Mouse (Mus musculus): Measurements from ENCODE around the gene Slc43a3. TPM values are rescaled to one million over a fixed set of nuclear protein-coding genes. Genes with fewer than 3 reads are reported as not detected.
A peak's percentile ranks its signal among the peaks of the same experiment; 100 is the strongest.
"Not testable (repeated sequence)": the region's sequence is repeated elsewhere in the genome, so short reads cannot be mapped to it uniquely, and the experiment has no call there.

Gene Slc43a3
- polyA plus RNA-seq (2015; fragmentation: Nextera tagmentation; extraction: Ambion mirVana), result 52.4 and 56.3 TPM in 2 replicates

DNA sequence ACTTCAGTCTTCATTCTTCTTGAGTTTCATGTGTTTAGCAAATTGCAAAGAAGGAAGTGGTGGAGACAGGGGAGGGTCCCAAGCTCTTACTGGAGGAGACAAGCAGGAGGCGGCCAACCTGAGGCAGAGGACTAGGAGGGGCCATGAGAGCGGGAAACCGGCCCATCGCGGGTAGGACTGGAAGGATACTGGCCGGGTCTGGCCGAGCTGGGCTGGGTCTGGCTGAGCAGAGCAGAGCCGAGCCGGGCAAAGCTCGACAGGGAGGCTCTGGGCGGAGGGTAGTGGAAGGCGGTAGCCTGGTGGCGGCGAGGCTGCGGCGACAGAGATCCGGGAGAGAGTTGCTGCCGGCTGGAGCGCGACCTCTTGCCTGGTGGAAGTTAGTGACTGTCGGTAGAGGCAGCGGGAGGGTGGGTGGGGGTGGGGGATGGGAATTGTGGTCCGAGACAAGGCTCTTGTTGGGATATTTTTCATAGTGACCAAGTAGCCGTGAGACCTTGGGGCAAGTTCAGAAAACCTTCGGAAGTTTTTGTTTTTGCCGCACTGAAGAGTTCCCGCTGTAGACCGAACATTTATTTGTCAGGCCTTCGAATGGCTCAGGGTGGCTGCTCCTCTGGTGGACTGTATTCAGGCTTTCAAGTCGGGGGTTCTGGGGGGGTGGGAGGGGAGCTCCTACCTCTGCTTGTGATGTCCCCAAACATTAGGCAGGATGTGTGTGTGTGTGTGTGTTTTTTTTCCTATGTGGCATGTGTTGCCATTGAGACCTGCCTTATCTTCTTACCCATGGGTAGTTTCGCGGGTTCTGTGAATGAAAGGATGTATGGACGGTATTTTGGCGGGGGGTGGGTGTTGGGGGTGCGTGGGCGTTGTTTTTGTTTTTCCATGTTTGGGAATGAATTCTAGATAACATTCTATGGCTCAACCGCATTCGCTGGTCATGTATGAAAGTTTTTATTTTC lies at the start of gene Slc43a3:
Gene Slc43a3, plus strand, starts transcription at position 106 of the 956 bp plus-strand sequence.
- peak; percentile 98 for ATAC-seq (replicated peaks; ENCODE audit: low FRiP score)
- Histone ChIP-seq H3K9me3 (replicated peaks) (no peaks in the 10 kb centered on the region), H3K4me2 (peak within 1 kb of the TSS; percentile 65), H3K9ac (peak within 1 kb of the TSS; percentile 51), H3K4me1 (peaks cover 16% of the 10 kb centered on the region), H3K36me3 (peaks cover 16% of the 10 kb centered on the region; the same call in 1 of the 2 replicates), H3K4me3 (replicated peaks) (peak within 1 kb of the TSS; percentile 57), H3K27me3 (no peaks in the 10 kb centered on the region), H3K27ac (peak within 1 kb of the TSS; percentile 87)
- 10% methylated on average over 38 of the region's 38 CpGs for WGBS

DNA sequence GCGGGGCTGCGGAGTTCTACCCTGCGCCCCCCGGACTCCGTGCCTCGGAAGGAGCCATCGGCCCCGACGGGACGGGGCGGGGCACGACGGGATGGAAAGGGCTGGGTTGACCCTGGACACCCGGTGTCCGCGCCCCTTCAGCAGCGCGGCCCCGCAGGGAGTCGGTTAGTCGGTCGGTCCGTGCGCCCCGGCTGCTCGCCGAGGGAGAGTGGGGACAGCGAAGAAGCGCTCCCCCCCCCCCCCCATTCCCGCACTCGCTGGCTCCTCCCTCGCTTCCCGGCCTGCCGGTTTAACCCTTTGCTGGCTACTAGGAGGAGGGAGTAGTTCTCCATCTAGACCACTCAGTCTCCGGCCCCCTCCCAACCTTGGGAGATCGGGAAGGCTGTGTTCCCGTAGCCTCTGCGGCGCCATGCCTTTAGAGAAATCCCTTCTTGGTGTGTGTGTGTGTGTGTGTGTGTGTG lies 49.5 kb upstream of the Slc43a3 start:
- Histone ChIP-seq H3K4me2 (peak overlapping the region; percentile 92), H3K4me1 (peaks cover 57% of the 10 kb centered on the region), H3K4me3 (replicated peaks) (peak overlapping the region; percentile 64), H3K9ac (peak overlapping the region; percentile 43), H3K9me3 (replicated peaks) (no peaks in the 10 kb centered on the region), H3K27ac (no peak overlapping the region), H3K27me3 (peaks cover 83% of the 10 kb centered on the region), H3K36me3 (no peaks in the 10 kb centered on the region)
- ATAC-seq (replicated peaks; ENCODE audit: low FRiP score), result peak; percentile 13
- 0% methylated on average over 34 of the region's 39 CpGs for WGBS

DNA sequence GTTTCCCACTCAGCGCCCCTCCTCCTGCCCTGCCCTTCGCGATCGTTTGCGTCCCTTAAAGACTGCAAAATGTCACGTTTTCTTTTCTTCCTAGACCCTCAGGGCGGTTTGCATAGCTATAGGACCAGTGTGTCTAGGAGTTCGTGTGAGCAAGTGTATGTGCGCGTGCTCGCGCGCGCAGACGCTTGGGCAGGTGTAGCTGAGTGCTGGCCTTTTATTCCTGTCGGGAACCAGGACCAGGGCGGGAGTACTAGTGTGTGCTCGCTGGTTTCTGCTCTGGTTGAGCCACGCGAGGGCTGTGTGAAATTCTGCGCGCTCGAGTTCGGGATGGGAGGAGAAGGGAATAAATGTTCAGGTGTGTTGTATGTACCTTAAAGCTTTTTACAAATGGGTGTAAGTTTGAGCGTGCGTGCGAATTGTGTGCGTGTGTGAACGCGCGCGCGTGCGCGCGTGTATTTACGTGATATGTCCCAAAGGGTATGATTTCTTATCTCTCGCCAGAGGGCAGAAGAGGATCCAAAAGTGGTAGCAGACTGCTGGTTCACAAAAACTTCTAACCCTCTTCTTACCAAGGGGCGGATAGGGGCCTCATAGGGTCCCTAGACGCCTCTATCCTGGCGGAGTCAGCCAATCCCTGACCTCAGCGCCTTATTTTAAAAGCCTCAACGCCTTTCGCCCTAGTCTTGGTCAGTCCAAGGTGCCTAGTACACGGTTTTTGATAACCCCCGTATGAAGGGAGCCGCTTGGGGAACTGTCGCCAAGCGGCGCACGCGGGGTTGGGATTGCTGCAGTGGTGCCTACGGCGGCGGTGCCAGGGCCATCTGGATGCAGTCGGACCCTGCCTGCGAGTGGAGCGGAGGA lies 48.7 kb upstream of the Slc43a3 start:
- H3K4me1 ChIP-seq, result peaks cover 55% of the 10 kb centered on the region
- no peak overlapping the region for H3K27ac ChIP-seq
- peaks cover 77% of the 10 kb centered on the region for H3K27me3 ChIP-seq
- ATAC-seq (replicated peaks; ENCODE audit: low FRiP score), result peak; percentile 33; the same call in 1 of the 2 replicates
- H3K4me2 ChIP-seq, result peak overlapping the region; percentile 92
- 1% methylated on average over 58 of the region's 58 CpGs for WGBS
- peak overlapping the region; percentile 43; the same call in 1 of the 2 replicates for H3K9ac ChIP-seq
- no peaks in the 10 kb centered on the region for H3K36me3 ChIP-seq
- no peaks in the 10 kb centered on the region for H3K9me3 ChIP-seq (replicated peaks)
- H3K4me3 ChIP-seq (replicated peaks), result peak overlapping the region; percentile 64

DNA sequence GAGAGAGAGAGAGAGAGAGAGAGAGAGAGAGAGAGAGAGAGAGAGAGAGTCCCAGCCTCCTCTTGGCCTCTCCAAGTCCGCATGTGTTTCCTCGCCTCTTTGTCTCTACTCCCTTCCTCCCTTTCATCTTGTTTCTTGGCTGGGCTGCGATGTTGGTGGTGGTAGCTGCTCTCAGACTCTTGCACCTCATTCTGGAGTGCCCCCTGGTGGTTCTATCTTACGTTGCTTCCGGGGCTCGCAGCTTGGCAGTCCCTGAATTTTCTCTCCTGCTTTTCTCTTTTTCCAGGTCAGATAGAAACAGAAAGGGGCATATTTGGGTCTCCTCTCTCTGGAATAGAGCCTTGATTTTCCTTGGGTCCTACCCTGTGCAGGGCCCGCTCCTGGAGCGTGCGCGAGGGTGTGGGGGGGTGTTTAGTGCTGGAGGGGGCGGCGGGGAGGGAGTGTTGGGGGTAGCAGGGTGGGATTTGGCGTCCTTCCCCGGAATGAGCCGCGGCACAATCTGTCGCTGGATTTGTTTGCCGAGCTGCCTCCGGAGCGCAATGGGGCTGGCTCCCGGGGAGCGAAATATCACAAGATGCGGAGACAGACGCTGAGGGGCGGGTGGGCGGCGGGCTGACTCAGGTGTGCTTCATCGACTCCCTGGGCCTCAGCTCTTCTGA lies 47.6 kb upstream of the Slc43a3 start:
- peak overlapping the region; percentile 36 for H3K4me3 ChIP-seq (replicated peaks)
- H3K27me3 ChIP-seq, result peaks cover 77% of the 10 kb centered on the region
- H3K36me3 ChIP-seq, result no peaks in the 10 kb centered on the region
- peaks cover 43% of the 10 kb centered on the region for H3K4me1 ChIP-seq
- 0 out of 2 replicates have a peak overlapping the region, but pooled peaks have one; percentile 7 for H3K9ac ChIP-seq
- no peak for ATAC-seq (replicated peaks; ENCODE audit: low FRiP score)
- peak overlapping the region; percentile 92 for H3K4me2 ChIP-seq
- no peaks in the 10 kb centered on the region for H3K9me3 ChIP-seq (replicated peaks)
- no peak overlapping the region for H3K27ac ChIP-seq
- WGBS, result 1% methylated on average over 28 of the region's 28 CpGs

DNA sequence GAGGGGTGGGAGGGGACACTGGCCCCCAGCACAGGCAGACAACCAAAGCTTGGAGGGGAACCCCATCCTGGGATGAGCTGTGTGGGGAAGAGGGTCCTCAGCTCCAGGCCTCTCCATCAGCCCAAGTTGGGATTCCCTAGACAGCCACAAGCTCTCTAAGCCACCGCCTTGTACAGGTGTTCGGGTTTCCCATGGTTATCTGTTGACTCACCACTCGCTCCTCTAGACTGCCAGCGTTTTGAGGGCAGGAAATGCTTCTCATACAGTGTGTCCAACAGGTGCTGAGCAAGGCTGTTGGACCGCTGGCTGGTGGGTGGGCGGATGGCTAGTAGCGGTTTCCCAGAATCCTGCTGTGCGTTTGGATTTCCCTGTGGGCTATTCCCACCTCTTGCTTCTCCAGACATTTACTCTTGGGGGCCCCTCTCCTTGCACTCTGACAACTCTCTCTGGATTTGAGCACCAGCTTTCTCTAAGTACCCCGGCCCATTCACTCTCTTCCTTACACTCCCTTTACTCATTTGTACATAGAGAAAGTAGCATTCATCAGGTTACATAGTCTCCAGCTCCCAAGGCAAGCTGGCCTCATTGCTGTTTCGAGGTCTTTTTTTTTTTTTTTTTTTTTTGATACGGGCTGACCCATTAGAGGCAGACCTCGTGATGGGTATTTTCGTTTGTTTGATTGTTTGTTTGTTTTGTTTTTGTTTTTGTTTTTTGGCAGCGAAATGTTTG lies 46.9 kb upstream of the Slc43a3 start:
- ATAC-seq (replicated peaks; ENCODE audit: low FRiP score), result no peak
- no peak overlapping the region for H3K27ac ChIP-seq
- no peaks in the 10 kb centered on the region for H3K36me3 ChIP-seq
- H3K4me2 ChIP-seq, result peak overlapping the region; percentile 92
- peak overlapping the region; percentile 36 for H3K4me3 ChIP-seq (replicated peaks)
- no peaks in the 10 kb centered on the region for H3K9me3 ChIP-seq (replicated peaks)
- WGBS, result 12% methylated on average over 14 of the region's 14 CpGs
- H3K4me1 ChIP-seq, result peaks cover 38% of the 10 kb centered on the region
- no peak overlapping the region for H3K9ac ChIP-seq
- H3K27me3 ChIP-seq, result peaks cover 73% of the 10 kb centered on the region

DNA sequence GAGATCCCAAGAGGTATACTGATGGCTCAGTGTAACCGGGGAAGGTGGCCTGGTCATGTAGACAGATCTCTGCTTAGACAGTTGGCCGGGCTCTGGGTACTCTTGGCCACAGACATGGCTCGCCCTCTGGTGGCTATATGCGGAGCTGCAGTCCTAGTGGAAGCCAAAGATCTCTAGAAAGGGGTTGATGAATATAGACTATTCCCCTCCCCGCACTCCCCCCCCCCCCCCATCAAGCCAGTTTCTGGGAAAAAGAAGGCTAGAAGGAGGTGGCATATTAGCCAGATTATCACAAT lies 46.4 kb upstream of the Slc43a3 start:
- ATAC-seq (replicated peaks; ENCODE audit: low FRiP score), result peak; percentile 43
- Histone ChIP-seq H3K9me3 (replicated peaks) (no peaks in the 10 kb centered on the region), H3K27ac (no peak overlapping the region), H3K4me3 (replicated peaks) (no peak overlapping the region), H3K4me1 (peaks cover 38% of the 10 kb centered on the region), H3K27me3 (peaks cover 67% of the 10 kb centered on the region), H3K36me3 (no peaks in the 10 kb centered on the region), H3K4me2 (peak overlapping the region; percentile 10; the same call in 1 of the 2 replicates), H3K9ac (no peak overlapping the region)
- 2% methylated on average over 5 of the region's 5 CpGs for WGBS

DNA sequence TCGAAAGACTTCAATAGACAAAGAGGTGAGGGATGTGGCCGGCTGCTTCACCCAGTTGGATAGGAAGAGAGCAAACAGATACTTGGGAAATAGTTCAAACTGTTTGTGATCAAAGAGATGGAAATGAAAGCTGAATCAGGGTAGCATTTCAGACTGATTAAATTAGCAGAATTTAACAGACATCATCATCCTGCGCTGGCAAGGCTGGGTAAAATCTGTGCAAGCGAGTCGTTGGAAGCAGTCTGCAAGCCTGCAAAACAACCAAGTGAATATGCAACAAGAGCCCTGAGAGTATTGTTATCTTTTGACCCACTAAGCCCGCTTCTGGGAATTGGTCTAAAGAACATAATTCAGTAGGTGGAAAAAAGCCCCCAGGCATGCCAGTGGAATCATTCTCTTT lies 43.0 kb upstream of the Slc43a3 start:
- Histone ChIP-seq H3K4me3 (replicated peaks) (no peak overlapping the region), H3K9me3 (replicated peaks) (no peaks in the 10 kb centered on the region), H3K27ac (no peak overlapping the region), H3K36me3 (no peaks in the 10 kb centered on the region), H3K9ac (no peak overlapping the region), H3K4me2 (no peak overlapping the region), H3K4me1 (peaks cover 13% of the 10 kb centered on the region), H3K27me3 (peaks cover 34% of the 10 kb centered on the region)
- 56% methylated on average over 6 of the region's 6 CpGs for WGBS
- ATAC-seq (replicated peaks; ENCODE audit: low FRiP score), result no peak

DNA sequence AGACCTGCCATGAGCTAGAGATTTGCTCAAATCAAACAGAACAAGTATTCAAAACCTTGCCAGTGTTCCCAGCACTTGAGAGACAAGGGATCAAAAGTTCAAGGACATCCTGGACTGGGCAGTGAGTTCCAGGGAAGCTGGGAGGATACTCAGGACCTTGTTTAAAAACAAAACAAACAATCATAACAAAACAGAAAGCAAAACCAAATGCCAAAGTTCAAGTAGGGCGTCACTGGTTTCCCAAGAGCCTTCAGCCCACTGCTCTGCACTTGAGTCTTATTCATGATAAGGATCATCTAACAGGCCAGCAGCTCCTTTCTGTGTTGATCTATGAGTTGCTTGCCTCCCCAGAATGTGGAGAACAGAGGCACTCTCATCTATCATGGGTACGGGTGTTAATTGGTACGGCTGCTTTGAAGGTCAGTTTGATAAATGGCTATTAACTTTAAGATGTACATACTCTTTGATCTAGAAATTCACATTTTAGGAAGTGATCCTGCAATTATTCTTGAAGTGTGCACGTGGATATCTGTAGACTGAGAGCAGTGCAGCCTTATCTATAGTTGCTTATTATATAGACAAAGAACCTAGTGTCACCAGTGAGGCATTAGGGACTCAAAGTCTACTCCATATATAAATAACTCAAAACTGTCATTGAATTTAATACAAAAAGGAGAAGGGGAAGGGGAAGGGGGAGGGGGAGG lies 40.7 kb upstream of the Slc43a3 start:
- no peaks in the 10 kb centered on the region for H3K4me1 ChIP-seq
- H3K27ac ChIP-seq, result no peak overlapping the region
- no peaks in the 10 kb centered on the region for H3K36me3 ChIP-seq
- H3K4me2 ChIP-seq, result no peak overlapping the region
- 33% methylated on average over 4 of the region's 4 CpGs for WGBS
- H3K9ac ChIP-seq, result no peak overlapping the region
- no peak for ATAC-seq (replicated peaks; ENCODE audit: low FRiP score)
- peaks cover 18% of the 10 kb centered on the region for H3K27me3 ChIP-seq
- H3K4me3 ChIP-seq (replicated peaks), result no peak overlapping the region
- no peaks in the 10 kb centered on the region for H3K9me3 ChIP-seq (replicated peaks)

DNA sequence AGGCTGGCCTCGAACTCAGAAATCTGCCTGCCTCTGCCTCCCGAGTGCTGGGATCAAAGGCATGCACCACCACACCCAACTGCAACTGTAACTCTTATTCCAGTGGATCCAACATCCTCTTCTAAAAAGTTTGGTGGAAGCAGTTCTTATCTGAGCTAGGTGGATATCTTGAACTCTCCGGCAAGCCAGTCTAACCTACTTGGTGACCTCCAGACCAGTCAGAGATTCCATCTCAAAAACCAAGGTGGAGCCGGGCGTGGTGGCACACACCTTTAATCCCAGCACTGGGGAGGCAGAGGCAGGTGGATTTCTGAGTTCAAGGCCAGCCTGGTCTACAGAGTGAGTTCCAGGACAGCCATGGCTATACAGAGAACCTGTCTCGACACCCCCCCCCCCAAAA lies 39.7 kb upstream of the Slc43a3 start:
- H3K27ac ChIP-seq; ATAC-seq (replicated peaks; ENCODE audit: low FRiP score): not testable (repeated sequence)
- 90% methylated on average over 6 of the region's 6 CpGs for WGBS

DNA sequence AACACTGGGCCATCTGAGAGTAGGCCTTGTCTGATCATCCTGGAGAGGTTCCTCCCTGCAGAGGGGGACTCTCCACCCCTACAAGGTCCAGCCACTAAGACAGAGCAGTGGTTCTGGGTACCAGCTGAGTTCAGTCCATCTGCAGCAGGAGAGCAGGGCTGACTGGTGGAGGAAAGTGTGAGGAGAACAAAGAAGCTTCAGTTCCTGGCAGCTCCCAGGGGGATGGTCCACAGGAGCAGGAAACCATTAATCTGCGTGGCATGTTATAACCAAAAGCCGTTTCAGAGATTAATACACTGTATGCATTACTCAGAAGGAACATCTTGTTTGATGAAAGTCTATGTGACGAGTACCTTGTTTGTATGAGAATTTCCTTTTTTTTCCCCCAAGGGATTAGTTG lies 23.7 kb upstream of the Slc43a3 start:
- Histone ChIP-seq H3K4me1 (no peaks in the 10 kb centered on the region), H3K27me3 (no peaks in the 10 kb centered on the region), H3K9ac (no peak overlapping the region), H3K9me3 (replicated peaks) (no peaks in the 10 kb centered on the region), H3K4me3 (replicated peaks) (no peak overlapping the region), H3K27ac (no peak overlapping the region), H3K36me3 (no peaks in the 10 kb centered on the region), H3K4me2 (no peak overlapping the region)
- 42% methylated on average over 3 of the region's 3 CpGs for WGBS
- ATAC-seq (replicated peaks; ENCODE audit: low FRiP score), result no peak

More for the DNA sequence above, 39.7 kb upstream of the Slc43a3 start:
- H3K36me3 ChIP-seq; H3K4me3 ChIP-seq (replicated peaks); H3K4me1 ChIP-seq; H3K9me3 ChIP-seq (replicated peaks); H3K9ac ChIP-seq; H3K4me2 ChIP-seq: not testable (repeated sequence)
- H3K27me3 ChIP-seq, result peaks cover 15% of the 10 kb centered on the region

Measured in kidney, embryonic 15.5 days (tissue).